Mouse (Mus musculus): ENCODE data around the gene Adamtsl3.

Gene Adamtsl3

DNA sequence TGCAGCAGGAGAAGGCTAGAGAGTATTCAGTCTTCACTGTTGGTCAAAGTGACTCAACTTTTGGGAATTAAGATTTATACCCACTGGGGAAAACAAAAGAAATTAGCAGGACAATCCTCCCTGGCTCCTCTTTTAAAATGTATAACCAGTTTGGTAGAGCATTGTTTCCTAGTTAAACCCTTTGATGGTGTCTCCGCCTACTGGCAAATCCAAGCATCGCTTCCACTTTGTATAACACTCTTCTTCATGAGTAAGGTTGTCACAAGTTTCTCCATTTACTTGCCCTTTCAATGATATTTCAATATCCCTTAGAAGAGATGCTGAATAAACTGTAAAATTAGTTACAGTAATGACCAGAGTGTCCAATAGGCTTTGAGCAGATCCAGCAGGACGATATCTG lies 274.1 kb downstream of the Adamtsl3 start:
- DNase-seq (ENCODE audit: extremely low read depth, low read depth, low spot score): no peak

DNA sequence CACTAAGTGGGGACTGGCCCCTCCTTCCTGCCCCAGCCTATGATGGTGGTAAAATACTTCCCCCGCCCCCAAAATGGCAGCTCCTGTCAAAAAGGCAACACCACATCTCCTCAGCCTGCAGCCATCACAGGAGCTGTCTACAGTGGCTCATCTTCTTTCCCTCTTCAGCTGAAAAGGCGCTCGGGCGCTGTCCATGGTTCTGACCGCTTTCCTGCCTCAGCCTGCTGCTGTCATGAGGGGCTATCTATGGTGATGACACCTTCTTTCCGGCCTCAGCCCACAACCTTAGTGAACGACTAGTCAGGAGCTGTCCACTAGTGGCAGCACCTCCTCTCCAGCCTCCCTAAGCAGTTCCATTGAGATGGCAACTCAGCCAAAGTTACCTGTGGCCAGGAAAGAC lies 289.8 kb downstream of the Adamtsl3 start:
- no peak for DNase-seq (ENCODE audit: extremely low read depth, low read depth, low spot score)

DNA sequence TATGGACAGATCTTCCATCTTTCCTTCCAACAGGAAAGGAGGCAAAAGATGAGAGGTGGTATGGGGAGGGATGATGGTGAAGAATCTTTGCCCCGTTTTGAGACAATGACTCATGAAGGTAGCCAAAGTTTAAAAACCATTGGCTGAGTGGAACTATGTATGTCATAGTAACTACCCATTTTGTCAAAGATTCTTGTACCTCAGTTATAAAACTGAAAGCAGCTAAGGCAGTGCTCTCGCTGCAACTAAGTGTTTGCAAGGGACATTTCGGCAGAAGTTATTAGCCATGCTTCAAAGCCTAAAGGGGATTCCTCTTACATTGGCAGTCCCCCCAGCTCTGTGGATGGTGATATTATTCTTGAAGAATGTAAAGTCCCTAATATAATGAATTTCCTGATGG lies 311.7 kb downstream of the Adamtsl3 start:
- DNase-seq (ENCODE audit: extremely low read depth, low read depth, low spot score): no peak

DNA sequence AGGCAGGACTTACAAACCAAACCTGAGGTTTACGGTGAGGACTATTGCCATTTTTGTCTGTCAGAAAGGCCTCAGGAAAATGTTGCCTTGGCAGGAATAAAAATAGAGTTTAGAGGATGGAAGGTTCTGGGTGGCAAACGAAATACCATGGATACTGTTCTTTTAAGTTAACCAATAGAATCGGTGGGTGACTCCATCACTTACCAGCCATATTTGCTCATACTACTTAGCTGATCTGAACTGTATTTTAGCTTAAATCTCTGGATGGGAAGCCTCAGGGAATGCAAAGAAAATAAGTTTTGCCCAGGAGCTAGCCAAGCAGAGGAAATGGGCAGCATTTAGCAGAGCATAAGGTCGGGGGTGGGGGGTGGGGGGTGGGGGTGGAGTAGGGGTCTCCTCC lies 312.4 kb downstream of the Adamtsl3 start:
- no peak for DNase-seq (ENCODE audit: extremely low read depth, low read depth, low spot score)

DNA sequence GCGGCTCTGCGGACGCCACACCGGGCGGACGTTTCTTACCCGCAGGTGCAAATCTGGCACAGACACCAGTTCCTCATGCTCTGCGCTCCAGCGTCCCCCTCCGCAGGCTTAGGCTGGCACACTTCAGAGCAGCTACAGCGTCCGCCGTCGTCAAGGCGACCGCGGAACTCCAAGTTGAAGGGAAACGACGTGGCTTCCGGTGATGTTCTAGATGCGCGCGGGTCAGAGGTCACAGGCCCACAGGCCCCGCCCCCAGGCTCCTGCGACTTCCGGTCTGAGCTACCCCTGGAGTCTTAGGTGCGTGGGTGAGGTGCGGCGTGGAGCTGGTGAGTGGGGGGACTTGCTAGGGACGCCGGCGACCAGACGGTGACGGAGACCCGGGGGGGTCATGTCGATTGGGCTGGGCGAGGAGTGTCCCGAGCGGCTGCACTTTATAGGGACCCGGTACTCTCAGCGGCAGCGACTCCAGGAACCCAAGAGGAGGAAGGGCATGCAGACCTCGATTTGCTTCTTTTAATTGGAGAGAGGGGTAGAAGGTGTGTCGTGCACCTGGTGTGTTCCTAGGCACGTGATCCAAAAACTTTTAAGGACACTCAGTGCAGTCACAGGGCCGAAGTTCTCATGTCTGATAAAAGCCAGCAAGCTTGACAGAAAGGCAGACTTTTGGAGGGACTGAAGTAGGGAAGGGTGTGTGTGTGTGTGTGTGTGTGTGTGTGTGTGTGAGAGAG lies 313.0 kb downstream of the Adamtsl3 start, which contains the start of the genes Saxo2 and Efl1:
Saxo2 (minus strand) TSS at position 176 of the 728 bp plus-strand sequence.
Efl1 (plus strand) TSS at position 262 of the 728 bp plus-strand sequence.
- no peak for DNase-seq (ENCODE audit: extremely low read depth, low read depth, low spot score)

DNA sequence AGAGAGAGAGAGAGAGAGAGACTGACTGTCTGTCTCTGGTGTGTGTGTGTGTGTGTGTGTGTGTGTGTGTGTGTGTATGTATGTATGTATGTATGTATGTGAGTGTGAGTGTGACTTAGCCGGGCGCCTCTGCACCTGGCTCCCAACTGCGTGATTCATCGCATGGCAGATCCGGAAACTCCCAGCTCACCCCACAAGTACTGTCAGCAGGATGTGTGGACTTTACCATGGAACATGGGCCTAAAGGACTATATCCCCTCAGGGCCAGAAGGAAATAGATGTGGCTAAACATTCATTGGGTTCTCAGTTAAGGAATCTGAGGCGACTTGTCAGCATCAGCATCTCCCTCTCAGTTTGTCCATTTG lies 313.6 kb downstream of the Adamtsl3 start:
- no peak for DNase-seq (ENCODE audit: extremely low read depth, low read depth, low spot score)
